Mouse (Mus musculus) thymus, adult 2 months (tissue): Measurements from ENCODE around the gene Lrrc7. TPM values are rescaled to one million over a fixed set of nuclear protein-coding genes. Genes with fewer than 3 reads are reported as not detected.

ENCODE experiments used
- DNase-seq: peaks from one replicate; pipeline ENCODE4 v3.0.0; 2021
- H3K27ac ChIP-seq: fragments of 200-500 bp; 2 replicates; pipeline ENCODE4 v1.5.1; 2012; ENCODE audit warnings: low read length, control low read depth; ENCODE audit not compliant: control insufficient read depth, insufficient read depth
- H3K27me3 ChIP-seq: fragments of 200-500 bp; 2 replicates; pipeline ENCODE4 v1.6.1; 2012; ENCODE audit warnings: mild to moderate bottlenecking, low read length, moderate library complexity, mixed read lengths; ENCODE audit not compliant: control insufficient read depth, insufficient read depth
- H3K36me3 ChIP-seq: fragments of 200-500 bp; 2 replicates; pipeline ENCODE4 v1.6.1; 2012; ENCODE audit warnings: mild to moderate bottlenecking, low read length, moderate library complexity; ENCODE audit not compliant: control insufficient read depth, insufficient read depth
- H3K4me1 ChIP-seq: fragments of 200-500 bp; replicated peaks from 2 replicates; pipeline ENCODE4 v1.6.1; 2012; ENCODE audit warnings: low read length; ENCODE audit not compliant: control insufficient read depth, insufficient read depth
- H3K4me3 ChIP-seq: fragments of 200-500 bp; 2 replicates; pipeline ENCODE4 v1.5.1; 2012; ENCODE audit warnings: mild to moderate bottlenecking, low read length, control low read depth, moderate library complexity; ENCODE audit not compliant: control insufficient read depth, insufficient read depth
- CTCF ChIP-seq: fragments of 200-500 bp; IDR thresholded peaks from 2 replicates; pipeline ENCODE4 v1.5.1; 2012; ENCODE audit warnings: mild to moderate bottlenecking, control low read depth, low read length, moderate library complexity, borderline replicate concordance; ENCODE audit not compliant: control insufficient read depth, poor library complexity, insufficient read depth; ENCODE audit errors: extremely low read depth
- POLR2A ChIP-seq: fragments of 200-500 bp; IDR thresholded peaks from 2 replicates; pipeline ENCODE4 v1.6.1; 2012; ENCODE audit warnings: mild to moderate bottlenecking, low read length, control low read depth, moderate library complexity; ENCODE audit not compliant: control insufficient read depth, poor library complexity, insufficient read depth; ENCODE audit errors: extremely low read depth
- WGBS: fragments of 180-500 bp; shearing (Covaris S2); methylation state at CpG from one replicate; pipeline ENCODE4 v1.1.7; 2018; 5-methylcytosine and 5-hydroxymethylcytosine counted together
- polyA plus RNA-seq: library from polyadenylated mRNA; depleted of rRNA; stranded (reverse); fragments of >200 nt; gene quantifications from 2 replicates; pipeline ENCODE4 v1.2.3, GENCODE M21; 2012

The Lrrc7 gene
- polyA plus RNA-seq, 1 experiment: not detected

DNA sequence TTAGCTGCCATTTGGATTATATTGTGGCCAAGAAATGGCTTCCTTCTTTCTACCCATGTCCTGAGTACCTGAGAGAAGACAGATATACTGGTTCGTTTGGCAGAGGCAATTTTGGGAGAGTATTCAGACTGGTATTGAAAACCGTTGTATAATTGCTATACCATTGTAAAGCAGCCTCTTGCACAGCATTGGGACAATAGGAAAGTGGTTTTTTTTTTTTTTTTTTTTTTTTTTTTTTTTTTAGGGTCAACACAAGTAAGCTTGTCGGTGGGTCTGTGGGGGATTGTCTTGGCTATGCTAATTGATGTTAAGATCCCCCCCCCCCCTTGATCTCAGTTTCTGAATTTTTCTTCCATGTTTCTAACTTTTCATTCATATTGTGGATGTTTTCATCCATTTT lies 523.9 kb downstream of the Lrrc7 start:
- Histone ChIP-seq H3K4me3 (no peak overlapping the region), H3K4me1 (peaks cover 4% of the 10 kb centered on the region; the same call in 1 of the 2 replicates), H3K27me3 (no peaks in the 10 kb centered on the region), H3K27ac (no peak overlapping the region), H3K36me3 (no peaks in the 10 kb centered on the region)
- TF ChIP-seq POLR2A (no peak), CTCF (no peak)
- no peak for DNase-seq
- 95% methylated on average over 3 of the region's 3 CpGs for WGBS

DNA sequence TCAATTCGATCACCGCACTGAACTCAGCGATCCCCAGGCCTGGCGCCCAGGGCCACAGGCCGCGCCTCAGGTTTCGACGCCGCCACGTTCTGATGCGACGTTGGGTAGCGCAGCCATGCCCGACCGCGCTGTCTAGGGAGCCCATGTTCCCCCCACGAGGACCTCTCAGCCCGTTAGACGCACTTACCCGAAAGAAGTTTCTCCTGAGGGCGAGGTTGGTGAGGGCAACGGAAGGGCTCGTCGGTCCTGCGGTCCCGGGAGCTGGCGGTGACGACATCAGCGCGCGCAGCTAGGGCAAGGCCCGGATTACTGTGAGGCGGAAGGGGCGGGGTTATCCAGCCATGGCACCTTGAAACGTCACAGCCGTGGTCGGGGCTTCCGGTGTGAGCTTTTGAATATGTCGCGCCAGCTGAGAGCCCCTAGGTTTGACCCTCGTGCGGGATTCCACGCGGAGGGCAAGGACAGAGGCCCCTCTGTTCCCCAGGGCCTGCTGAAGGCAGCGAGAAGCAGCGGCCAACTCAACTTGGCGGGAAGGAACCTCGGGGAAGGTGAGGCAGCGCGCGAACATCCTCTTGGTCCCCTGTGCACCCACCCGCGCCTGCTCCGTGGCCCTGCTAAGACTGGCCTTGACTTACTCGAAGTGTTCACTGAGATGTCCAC lies 525.6 kb downstream of the Lrrc7 start, which contains the start of the genes Srsf11 and Lrrc40:
Srsf11 (minus strand) TSS at position 311 of the 660 bp plus-strand sequence.
Lrrc40 (plus strand) TSS at position 334 of the 660 bp plus-strand sequence.
- Histone ChIP-seq H3K27me3 (no peaks in the 10 kb centered on the region), H3K4me3 (peak within 1 kb of the TSS; percentile 80), H3K4me1 (peaks cover 4% of the 10 kb centered on the region; the same call in 1 of the 2 replicates), H3K27ac (peak within 1 kb of the TSS; percentile 27; the same call in 1 of the 2 replicates), H3K36me3 (no peaks in the 10 kb centered on the region)
- TF ChIP-seq POLR2A: peak; percentile 84
- TF ChIP-seq CTCF: no peak
- peak; percentile 94 for DNase-seq
- WGBS: under 1% methylated on average over 55 of the region's 55 CpGs

- Histone ChIP-seq H3K4me1 (peaks cover 4% of the 10 kb centered on the region; the same call in 1 of the 2 replicates), H3K27me3 (no peaks in the 10 kb centered on the region), H3K27ac (0 out of 2 replicates have a peak overlapping the region, but pooled peaks have one; percentile 27), H3K4me3 (peak overlapping the region; percentile 80), H3K36me3 (no peaks in the 10 kb centered on the region)
- DNase-seq: no peak
- 2% methylated on average over 11 of the region's 11 CpGs for WGBS
- TF ChIP-seq CTCF: no peak
Observed at GRCm38 (mm10) chr3:158035866-158036265, 526.2 kb downstream of the Lrrc7 start.
